Mouse (Mus musculus): ENCODE results near the gene Lrrc26. TPM values are rescaled to one million over a fixed set of nuclear protein-coding genes. Genes with fewer than 3 reads are reported as not detected.
A peak's percentile ranks its signal among the peaks of the same experiment; 100 is the strongest.

Gene Lrrc26
- polyA plus RNA-seq (2012; rRNA removed) = 49.7 and 138 TPM in 2 replicates

DNA sequence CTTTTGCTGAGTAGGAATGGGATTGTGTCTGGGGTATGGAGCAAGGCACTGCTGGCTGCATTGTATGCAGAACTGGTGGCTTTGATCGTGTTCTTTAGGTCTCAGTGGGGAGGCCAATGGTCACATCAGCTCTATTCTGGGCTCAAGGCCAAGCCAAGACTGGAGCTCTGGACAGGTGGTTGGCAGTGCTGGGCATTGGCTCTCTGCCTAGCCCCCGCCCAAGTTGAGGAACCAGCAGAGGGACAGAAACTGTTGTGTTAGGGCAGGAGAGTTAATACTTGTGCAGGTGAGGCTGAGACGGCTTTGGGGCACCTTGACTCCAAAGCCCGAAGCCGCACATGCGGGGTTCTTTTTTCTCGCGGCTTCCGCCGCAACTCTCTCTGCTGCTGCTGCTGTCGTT lies at the start of gene Lrrc26:
Gene Lrrc26 (plus strand): TSS at position 265 of the 400 bp plus-strand sequence.
- H3K4me1 ChIP-seq (ENCODE audit: control insufficient read depth, insufficient read depth, insufficient read length, low read length) = peaks cover 61% of the 10 kb centered on the region
- peak within 1 kb of the TSS; percentile 66 for H3K27ac ChIP-seq (ENCODE audit: insufficient read depth, low read depth, low read length)
- peak within 1 kb of the TSS; percentile 67 for H3K4me3 ChIP-seq (ENCODE audit: low read depth, low read length)
- 6% methylated on average over 11 of the region's 11 CpGs for WGBS
- H3K36me3 ChIP-seq (ENCODE audit: control insufficient read depth, insufficient read depth, low read length) = peaks cover 8% of the 10 kb centered on the region
- H3K27me3 ChIP-seq (ENCODE audit: control insufficient read depth, insufficient read depth, low read length) = peaks cover 10% of the 10 kb centered on the region
- TF ChIP-seq CTCF (IDR thresholded peaks at IDR 0.05; ENCODE audit: extremely low read depth, insufficient read length, insufficient replicate concordance, low read depth, low read length) (no peak), POLR2A (IDR thresholded peaks at IDR 0.05; ENCODE audit: low read depth, low read length) (0 out of 2 replicates have a peak, but pooled peaks have one; percentile 24)

GRCm38 (mm10) chr2:25240310-25240709 lies 49.4 kb upstream of the Lrrc26 start:
- 68% methylated on average over 8 of the region's 8 CpGs for WGBS
- no peaks in the 10 kb centered on the region; the same call in 1 of the 2 replicates for H3K27me3 ChIP-seq (ENCODE audit: control insufficient read depth, insufficient read depth, low read length)
- TF ChIP-seq CTCF (IDR thresholded peaks at IDR 0.05; ENCODE audit: extremely low read depth, insufficient read length, insufficient replicate concordance, low read depth, low read length) (no peak), POLR2A (IDR thresholded peaks at IDR 0.05; ENCODE audit: low read depth, low read length) (no peak)
- H3K4me3 ChIP-seq (ENCODE audit: low read depth, low read length) = no peak overlapping the region
- H3K36me3 ChIP-seq (ENCODE audit: control insufficient read depth, insufficient read depth, low read length) = no peaks in the 10 kb centered on the region; the same call in 1 of the 2 replicates
- H3K4me1 ChIP-seq (ENCODE audit: control insufficient read depth, insufficient read depth, insufficient read length, low read length) = peaks cover 33% of the 10 kb centered on the region
- H3K27ac ChIP-seq (ENCODE audit: insufficient read depth, low read depth, low read length) = 0 out of 2 replicates have a peak overlapping the region, but pooled peaks have one; percentile 31

GRCm38 (mm10) chr2:25240723-25241437 lies 48.8 kb upstream of the Lrrc26 start:
- 2% methylated on average over 29 of the region's 29 CpGs for WGBS
- Histone ChIP-seq H3K36me3 (ENCODE audit: control insufficient read depth, insufficient read depth, low read length) (no peaks in the 10 kb centered on the region; the same call in 1 of the 2 replicates), H3K4me3 (ENCODE audit: low read depth, low read length) (peak overlapping the region; percentile 70), H3K27ac (ENCODE audit: insufficient read depth, low read depth, low read length) (peak overlapping the region; percentile 31; the same call in 1 of the 2 replicates), H3K4me1 (ENCODE audit: control insufficient read depth, insufficient read depth, insufficient read length, low read length) (peaks cover 30% of the 10 kb centered on the region), H3K27me3 (ENCODE audit: control insufficient read depth, insufficient read depth, low read length) (no peaks in the 10 kb centered on the region; the same call in 1 of the 2 replicates)
- TF ChIP-seq POLR2A (IDR thresholded peaks at IDR 0.05; ENCODE audit: low read depth, low read length) (peak; percentile 35; the same call in 1 of the 2 replicates), CTCF (IDR thresholded peaks at IDR 0.05; ENCODE audit: extremely low read depth, insufficient read length, insufficient replicate concordance, low read depth, low read length) (no peak)

DNA sequence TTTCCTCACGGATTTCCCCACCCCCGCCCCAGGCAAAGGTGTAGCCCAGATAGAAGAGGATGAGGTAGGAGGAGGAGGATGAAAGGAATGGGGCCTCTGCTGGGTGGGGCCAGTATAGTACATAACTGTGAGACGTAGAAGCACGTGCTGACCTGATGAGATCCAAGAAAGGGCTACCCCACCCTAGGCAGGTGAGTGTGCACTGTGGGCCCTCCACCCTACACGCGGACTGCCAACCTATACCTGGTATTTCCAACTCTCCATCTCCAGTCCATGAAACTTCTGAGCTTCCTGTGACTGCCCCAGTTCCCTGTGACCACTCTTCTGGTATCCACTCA lies 48.3 kb upstream of the Lrrc26 start:
- TF ChIP-seq POLR2A (IDR thresholded peaks at IDR 0.05; ENCODE audit: low read depth, low read length) = no peak
- no peak for TF ChIP-seq CTCF (IDR thresholded peaks at IDR 0.05; ENCODE audit: extremely low read depth, insufficient read length, insufficient replicate concordance, low read depth, low read length)
- Histone ChIP-seq H3K27ac (ENCODE audit: insufficient read depth, low read depth, low read length) (peak overlapping the region; percentile 31; the same call in 1 of the 2 replicates), H3K4me1 (ENCODE audit: control insufficient read depth, insufficient read depth, insufficient read length, low read length) (peaks cover 32% of the 10 kb centered on the region), H3K4me3 (ENCODE audit: low read depth, low read length) (peak overlapping the region; percentile 70), H3K27me3 (ENCODE audit: control insufficient read depth, insufficient read depth, low read length) (no peaks in the 10 kb centered on the region; the same call in 1 of the 2 replicates), H3K36me3 (ENCODE audit: control insufficient read depth, insufficient read depth, low read length) (no peaks in the 10 kb centered on the region; the same call in 1 of the 2 replicates)
- 11% methylated on average over 6 of the region's 6 CpGs for WGBS

- Histone ChIP-seq H3K27ac (ENCODE audit: insufficient read depth, low read depth, low read length) (peak within 1 kb of the TSS; percentile 31; the same call in 1 of the 2 replicates), H3K27me3 (ENCODE audit: control insufficient read depth, insufficient read depth, low read length) (no peaks in the 10 kb centered on the region; the same call in 1 of the 2 replicates), H3K4me1 (ENCODE audit: control insufficient read depth, insufficient read depth, insufficient read length, low read length) (peaks cover 38% of the 10 kb centered on the region), H3K36me3 (ENCODE audit: control insufficient read depth, insufficient read depth, low read length) (no peaks in the 10 kb centered on the region; the same call in 1 of the 2 replicates), H3K4me3 (ENCODE audit: low read depth, low read length) (peak within 1 kb of the TSS; percentile 70)
- TF ChIP-seq POLR2A (IDR thresholded peaks at IDR 0.05; ENCODE audit: low read depth, low read length) (no peak), CTCF (IDR thresholded peaks at IDR 0.05; ENCODE audit: extremely low read depth, insufficient read length, insufficient replicate concordance, low read depth, low read length) (no peak)
- under 1% methylated on average over 55 of the region's 59 CpGs for WGBS
Observed at GRCm38 (mm10) chr2:25242101-25242506, 47.6 kb upstream of the Lrrc26 start, which contains the start of the genes Rnf208 and Cysrt1. TSS of gene Rnf208 (plus strand) at chr2:25242255. TSS of gene Cysrt1 (minus strand) at chr2:25242452.

DNA sequence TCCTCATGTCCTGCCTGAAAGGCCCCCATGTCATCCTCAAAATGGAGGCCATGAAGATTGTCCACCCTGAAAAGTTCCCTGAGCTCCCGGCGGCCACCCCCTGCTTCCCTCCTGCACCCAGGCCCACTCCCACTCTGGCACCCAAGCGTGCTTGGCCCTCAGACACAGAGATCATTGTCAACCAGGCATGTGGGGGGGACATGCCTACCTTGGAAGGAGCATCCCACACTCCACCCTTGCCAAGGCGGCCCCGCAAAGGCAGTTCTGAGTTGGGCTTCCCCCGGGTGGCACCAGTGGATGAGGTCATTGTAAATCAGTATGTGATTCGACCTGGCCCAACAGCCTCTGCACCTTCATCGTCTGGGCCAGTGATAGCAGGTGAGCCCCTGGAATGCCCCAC lies 46.4 kb upstream of the Lrrc26 start:
- 83% methylated on average over 8 of the region's 8 CpGs for WGBS
- Histone ChIP-seq H3K4me1 (ENCODE audit: control insufficient read depth, insufficient read depth, insufficient read length, low read length) (peaks cover 28% of the 10 kb centered on the region), H3K27me3 (ENCODE audit: control insufficient read depth, insufficient read depth, low read length) (no peaks in the 10 kb centered on the region; the same call in 1 of the 2 replicates), H3K27ac (ENCODE audit: insufficient read depth, low read depth, low read length) (no peak overlapping the region), H3K4me3 (ENCODE audit: low read depth, low read length) (no peak overlapping the region), H3K36me3 (ENCODE audit: control insufficient read depth, insufficient read depth, low read length) (peaks cover 5% of the 10 kb centered on the region; the same call in 1 of the 2 replicates)
- TF ChIP-seq CTCF (IDR thresholded peaks at IDR 0.05; ENCODE audit: extremely low read depth, insufficient read length, insufficient replicate concordance, low read depth, low read length) (no peak), POLR2A (IDR thresholded peaks at IDR 0.05; ENCODE audit: low read depth, low read length) (no peak)

GRCm38 (mm10) chr2:25244144-25244543 lies 45.6 kb upstream of the Lrrc26 start:
- 88% methylated on average over 4 of the region's 4 CpGs for WGBS
- peaks cover 10% of the 10 kb centered on the region for H3K36me3 ChIP-seq (ENCODE audit: control insufficient read depth, insufficient read depth, low read length)
- TF ChIP-seq POLR2A (IDR thresholded peaks at IDR 0.05; ENCODE audit: low read depth, low read length) (no peak), CTCF (IDR thresholded peaks at IDR 0.05; ENCODE audit: extremely low read depth, insufficient read length, insufficient replicate concordance, low read depth, low read length) (no peak)
- H3K4me3 ChIP-seq (ENCODE audit: low read depth, low read length) = no peak overlapping the region
- H3K4me1 ChIP-seq (ENCODE audit: control insufficient read depth, insufficient read depth, insufficient read length, low read length) = peaks cover 28% of the 10 kb centered on the region
- H3K27me3 ChIP-seq (ENCODE audit: control insufficient read depth, insufficient read depth, low read length) = no peaks in the 10 kb centered on the region; the same call in 1 of the 2 replicates
- no peak overlapping the region for H3K27ac ChIP-seq (ENCODE audit: insufficient read depth, low read depth, low read length)
